Mouse (Mus musculus) heart, adult 11 months (tissue): ENCODE measurements around the gene H1f0.

ENCODE experiments used
- DNase-seq: peaks from one replicate; pipeline ENCODE4 v3.0.0; 2022

H1f0 gene

GRCm38 (mm10) chr15:79028237-79028738, at the start of gene H1f0:
H1f0 (plus strand) TSS chr15:79028450.
- DNase-seq: peak; percentile 99

GRCm38 (mm10) chr15:78978875-78979274, 49.4 kb upstream of the H1f0 start:
- peak; percentile 99 for DNase-seq

- peak; percentile 92 for DNase-seq
Measured at GRCm38 (mm10) chr15:78980084-78980483, 48.2 kb upstream of the H1f0 start.

DNA sequence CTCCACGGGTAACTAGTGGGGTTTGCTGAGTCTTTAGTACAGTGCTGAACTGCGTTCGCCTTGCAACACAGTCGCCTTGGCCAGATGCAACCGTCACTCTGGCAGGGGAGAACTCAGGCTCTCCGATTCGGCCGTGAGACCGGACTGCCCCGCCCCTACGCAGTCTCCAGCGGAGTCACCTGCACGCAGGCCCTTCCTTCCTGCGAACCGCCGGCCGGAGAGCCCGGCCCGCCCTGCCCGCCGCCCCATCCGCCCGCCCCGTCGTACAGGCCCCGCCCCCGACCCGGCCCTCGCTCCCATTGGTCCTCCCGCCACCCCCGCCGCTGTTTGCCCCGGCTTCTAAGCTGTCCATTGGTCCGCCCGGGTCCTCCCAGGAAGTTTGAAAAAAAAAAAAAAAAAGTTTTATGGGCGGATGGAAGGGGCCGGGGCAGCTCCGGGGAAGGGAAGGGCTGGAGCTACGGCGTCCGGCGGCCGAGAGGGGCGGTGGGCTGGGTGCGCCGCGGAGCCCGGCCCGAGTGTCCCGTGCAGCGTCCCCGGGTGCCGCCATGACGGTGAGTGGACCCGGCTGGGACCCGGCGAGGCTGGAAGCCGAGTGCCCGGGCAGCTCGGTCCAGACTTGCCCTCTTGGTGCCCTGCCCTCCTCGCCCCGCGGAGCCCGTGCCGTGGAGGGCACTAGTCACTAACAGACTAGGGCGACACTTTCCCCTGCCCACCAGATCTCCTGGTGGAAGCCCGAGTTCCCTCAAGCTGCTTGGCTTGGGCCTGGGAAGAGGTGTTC, 45.4 kb upstream of the H1f0 start:
- peak; percentile 99 for DNase-seq

DNA sequence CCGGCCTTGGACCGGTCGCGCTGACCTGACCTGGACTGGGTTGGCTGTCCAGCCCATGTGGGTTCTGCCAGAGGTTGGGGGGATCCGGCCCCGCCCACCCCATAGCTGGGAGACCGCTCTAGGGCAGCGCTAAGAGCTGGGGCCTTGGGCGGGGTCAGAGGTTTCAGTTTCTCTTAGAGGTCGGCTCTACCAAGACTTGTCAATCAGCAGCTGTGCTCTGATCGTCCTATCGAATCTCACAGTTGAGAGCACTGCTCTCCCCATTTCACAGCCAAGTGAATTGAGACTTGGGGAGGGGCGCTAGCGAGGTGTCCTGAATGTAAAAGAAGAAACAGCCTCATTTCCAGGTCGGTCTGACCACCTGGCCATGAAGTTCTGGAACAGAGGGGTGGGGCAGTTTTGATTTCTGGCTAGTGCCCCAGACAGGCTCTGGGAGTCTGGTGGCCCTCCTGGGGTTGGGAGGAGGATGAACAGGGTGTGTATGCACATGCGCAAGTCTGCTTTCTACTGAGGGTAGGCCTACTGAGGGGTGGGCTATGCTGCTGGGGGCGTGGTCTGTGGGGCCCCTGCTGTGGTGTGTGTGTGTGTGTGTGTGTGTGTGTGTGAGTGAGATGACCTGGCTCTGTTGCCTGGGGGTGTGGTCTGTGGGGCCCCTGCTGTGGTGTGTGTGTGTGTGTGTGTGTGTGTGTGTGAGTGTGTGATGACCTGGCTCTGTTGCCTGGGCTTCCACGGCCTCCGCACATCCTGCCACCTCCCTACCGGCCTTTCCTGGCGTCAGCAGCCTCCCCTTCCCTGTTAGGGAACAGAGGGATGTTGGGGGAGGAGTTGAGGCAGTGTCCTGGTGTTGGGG, 44.6 kb upstream of the H1f0 start:
- peak; percentile 98 for DNase-seq

GRCm38 (mm10) chr15:78984286-78984778, 43.9 kb upstream of the H1f0 start:
- peak; percentile 95 for DNase-seq

- DNase-seq: no peak
Measured at GRCm38 (mm10) chr15:78986536-78987220, 41.6 kb upstream of the H1f0 start.

- DNase-seq: peak; percentile 95
Measured at GRCm38 (mm10) chr15:78988499-78988971, 39.7 kb upstream of the H1f0 start.

- DNase-seq: no peak
Measured at GRCm38 (mm10) chr15:78989152-78990092, 38.8 kb upstream of the H1f0 start.

- no peak for DNase-seq
Measured at GRCm38 (mm10) chr15:78990093-78990463, 38.2 kb upstream of the H1f0 start.

GRCm38 (mm10) chr15:78990970-78991525, 37.2 kb upstream of the H1f0 start:
- no peak for DNase-seq

GRCm38 (mm10) chr15:78992235-78992634, 36.0 kb upstream of the H1f0 start:
- no peak for DNase-seq

DNA sequence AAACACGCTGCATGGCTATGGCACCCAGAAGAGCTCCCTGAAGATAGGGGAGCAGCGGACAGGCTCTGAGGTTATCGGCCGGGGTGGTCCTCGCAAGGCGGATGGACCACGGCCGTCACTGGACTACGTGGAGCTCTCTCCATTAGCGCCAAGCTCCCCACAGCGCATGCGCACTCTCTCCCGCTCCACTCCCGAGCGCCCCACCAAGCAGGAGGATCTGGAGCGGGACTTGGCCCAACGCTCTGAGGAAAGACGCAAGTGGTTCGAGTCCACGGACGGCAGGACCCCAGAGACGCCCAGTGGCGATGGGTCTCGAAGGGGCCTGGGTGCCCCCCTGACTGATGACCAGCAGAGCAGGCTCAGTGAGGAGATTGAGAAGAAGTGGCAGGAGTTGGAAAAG, 35.3 kb upstream of the H1f0 start:
- peak; percentile 88 for DNase-seq

GRCm38 (mm10) chr15:78995916-78996315, 32.3 kb upstream of the H1f0 start:
- DNase-seq: no peak

GRCm38 (mm10) chr15:78996663-78997062, 31.6 kb upstream of the H1f0 start:
- DNase-seq: peak; percentile 88

DNA sequence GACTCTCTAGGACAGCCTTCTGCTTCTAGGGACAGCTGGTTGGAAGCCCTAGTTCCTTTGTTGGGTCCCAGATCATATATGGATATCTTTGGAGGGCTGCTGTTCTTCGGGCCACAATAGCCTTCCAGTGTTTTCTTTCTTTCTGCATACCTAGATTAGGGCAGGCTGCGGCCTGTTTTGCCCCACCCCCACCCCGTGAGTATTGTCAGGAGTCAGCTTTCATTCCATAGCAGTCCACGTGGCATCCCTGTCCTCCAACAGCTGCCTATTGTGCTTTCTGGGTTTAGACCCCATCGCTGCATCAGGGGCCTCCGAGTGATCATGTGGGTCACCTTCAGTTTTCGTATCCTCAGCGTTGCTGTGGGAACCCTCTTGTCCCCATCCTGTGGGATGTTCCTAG, 29.9 kb upstream of the H1f0 start:
- DNase-seq: no peak

DNA sequence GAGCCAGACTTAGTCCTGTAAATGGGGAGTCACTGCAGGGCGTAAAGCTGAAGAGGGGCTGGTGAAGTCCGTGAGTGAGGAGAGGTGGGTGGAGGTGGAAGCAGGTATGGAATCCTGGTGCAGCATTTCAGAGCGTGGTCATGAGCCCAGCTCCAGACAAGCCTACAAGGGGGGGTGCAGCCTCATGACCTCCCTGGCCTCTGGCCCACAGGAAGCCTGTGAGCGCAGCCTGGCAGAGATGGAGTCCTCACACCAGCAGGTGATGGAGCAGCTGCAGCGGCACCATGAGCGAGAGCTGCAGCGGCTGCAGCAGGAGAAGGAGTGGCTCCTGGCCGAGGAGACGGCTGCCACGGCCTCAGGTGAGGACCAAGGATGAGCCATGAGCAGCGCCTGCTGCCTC, 28.7 kb upstream of the H1f0 start:
- DNase-seq: no peak

DNA sequence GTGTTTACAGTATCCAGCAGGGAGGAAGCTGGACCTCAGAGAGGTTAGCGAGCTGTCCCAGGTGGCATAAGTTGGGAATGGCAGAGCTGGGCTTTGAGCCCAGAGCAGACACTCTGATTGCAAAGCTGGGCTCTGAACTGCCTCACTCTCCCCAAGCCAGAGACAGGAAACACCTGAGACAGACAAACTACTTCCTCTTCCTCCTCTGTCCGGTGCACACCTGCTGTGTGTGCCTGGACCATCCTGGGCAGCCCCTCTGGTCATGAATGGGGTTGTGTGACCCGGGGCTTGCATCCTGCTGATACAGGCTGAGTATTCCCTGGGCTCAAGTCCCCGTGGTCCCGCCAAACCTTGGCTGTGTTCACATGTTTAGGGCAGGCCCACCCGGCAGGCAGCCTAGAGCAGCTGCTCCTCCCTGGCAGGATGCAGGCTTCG, 27.9 kb upstream of the H1f0 start:
- DNase-seq: peak; percentile 88

- peak; percentile 90 for DNase-seq
Measured at GRCm38 (mm10) chr15:79001559-79001958, 26.7 kb upstream of the H1f0 start.

- peak; percentile 93 for DNase-seq
Measured at GRCm38 (mm10) chr15:79002036-79002435, 26.2 kb upstream of the H1f0 start.

- DNase-seq: no peak
Measured at GRCm38 (mm10) chr15:79003079-79003478, 25.2 kb upstream of the H1f0 start.
